Mouse (Mus musculus) E14TG2a.4 (cell line): Measurements from ENCODE around the gene Tmem266.

Source experiments
- CTCF ChIP-seq: conservative IDR thresholded peaks from 2 replicates; pipeline ENCODE4 v1.5.1; 2014; ENCODE audit warnings: low read length
- NANOG ChIP-seq: IDR thresholded peaks from 2 replicates; pipeline ENCODE4 v1.6.1; 2014; ENCODE audit warnings: borderline replicate concordance, low read length, mixed read lengths
- POU5F1 ChIP-seq: IDR thresholded peaks from 2 replicates; pipeline ENCODE4 v1.6.1; 2014; ENCODE audit warnings: low read length, borderline replicate concordance

- no peak for TF ChIP-seq CTCF
- TF ChIP-seq POU5F1: no peak
- TF ChIP-seq NANOG: no peak
Observed at GRCm38 (mm10) chr9:55423451-55424424, 97.0 kb downstream of the Tmem266 start.
